Mouse (Mus musculus) intestine, postnatal 0 days (tissue): Measurements from ENCODE around the gene Smap1. TPM values are rescaled to one million over a fixed set of nuclear protein-coding genes. Genes with fewer than 3 reads are reported as not detected.

ENCODE experiments used
- ATAC-seq: fragments of 200-750 bp; cut with Nextera tagmentation; 2 replicates; pipeline ENCODE4 v1.8.0; 2017; ENCODE audit warnings: mild to moderate bottlenecking, moderate TSS enrichment, moderate library complexity
- H3K27ac ChIP-seq: fragments of 300-500 bp; sonication (generic); 2 replicates; pipeline ENCODE4 v1.5.1; 2014; ENCODE audit warnings: mild to moderate bottlenecking, low read depth, low read length, moderate library complexity
- H3K27me3 ChIP-seq: fragments of 300-500 bp; sonication (generic); replicated peaks from 2 replicates; pipeline ENCODE4 v1.6.1; 2014; ENCODE audit warnings: low read length, mixed read lengths; ENCODE audit not compliant: control insufficient read depth, insufficient read depth
- H3K36me3 ChIP-seq: fragments of 300-500 bp; sonication (generic); 2 replicates; pipeline ENCODE4 v1.6.1; 2014; ENCODE audit warnings: mild to moderate bottlenecking, moderate library complexity; ENCODE audit not compliant: control insufficient read depth, insufficient read depth
- H3K4me1 ChIP-seq: fragments of 300-500 bp; sonication (generic); replicated peaks from 2 replicates; pipeline ENCODE4 v1.6.1; 2014; ENCODE audit warnings: antibody characterized with exemption, low read length, mixed read lengths; ENCODE audit not compliant: control insufficient read depth, insufficient read depth
- H3K4me2 ChIP-seq: fragments of 300-500 bp; sonication (generic); replicated peaks from 2 replicates; pipeline ENCODE4 v1.6.1; 2014; ENCODE audit warnings: low read depth, mild to moderate bottlenecking, moderate library complexity
- H3K4me3 ChIP-seq: fragments of 300-500 bp; sonication (generic); 2 replicates; pipeline ENCODE4 v1.5.1; 2014; ENCODE audit warnings: low read depth, low read length
- H3K9ac ChIP-seq: fragments of 300-500 bp; sonication (generic); 2 replicates; pipeline ENCODE4 v1.6.1; 2014; ENCODE audit warnings: mild to moderate bottlenecking, low read depth, low read length
- H3K9me3 ChIP-seq: fragments of 300-500 bp; sonication (generic); 2 replicates; pipeline ENCODE4 v1.6.1; 2016; ENCODE audit warnings: mixed run types; ENCODE audit not compliant: control insufficient read depth
- CTCF ChIP-seq: sonication (generic); IDR thresholded peaks from 2 replicates; pipeline ENCODE4 v1.5.1; 2016; ENCODE audit warnings: low read depth, mild to moderate bottlenecking, control low read depth, antibody characterized with exemption, moderate library complexity
- WGBS: fragments of 180-500 bp; shearing (Covaris S2); extraction: QIAGEN DNeasy Blood & Tissue Kit; methylation state at CpG from one replicate; pipeline ENCODE4 v1.1.7; 2014; 5-methylcytosine and 5-hydroxymethylcytosine counted together
- polyA plus RNA-seq: library from polyadenylated mRNA; unstranded; fragments of >200 nt; fragmentation: Nextera tagmentation; extraction: Ambion mirVana; gene quantifications from 2 replicates; pipeline ENCODE4 v1.2.1, GENCODE M21; 2015

Gene Smap1
- polyA plus RNA-seq, 1 experiment from 2014 or later = 54.7 TPM

- Histone ChIP-seq H3K4me3 (no peak overlapping the region), H3K4me2 (no peak overlapping the region), H3K36me3 (peaks cover 30% of the 10 kb centered on the region), H3K27ac (no peak overlapping the region), H3K27me3 (no peaks in the 10 kb centered on the region), H3K4me1 (no peaks in the 10 kb centered on the region), H3K9ac (no peak overlapping the region), H3K9me3 (no peaks in the 10 kb centered on the region)
- WGBS = 94% methylated on average over 10 of the region's 10 CpGs
- TF ChIP-seq CTCF = no peak
- no peak for ATAC-seq
Observed at GRCm38 (mm10) chr1:23845007-23845406, 77.1 kb downstream of the Smap1 start.

GRCm38 (mm10) chr1:23843790-23844189 is 78.3 kb downstream of the Smap1 start:
- WGBS = 72% methylated on average over 7 of the region's 7 CpGs
- H3K4me1 ChIP-seq = no peaks in the 10 kb centered on the region
- TF ChIP-seq CTCF = no peak

GRCm38 (mm10) chr1:23842629-23843028 is 79.5 kb downstream of the Smap1 start:
- H3K27me3 ChIP-seq = no peaks in the 10 kb centered on the region
- ATAC-seq = no peak
- H3K4me3 ChIP-seq = no peak overlapping the region
- 73% methylated on average over 3 of the region's 3 CpGs for WGBS
- no peaks in the 10 kb centered on the region for H3K4me1 ChIP-seq
- TF ChIP-seq CTCF = no peak
- H3K4me2 ChIP-seq = no peak overlapping the region
- no peak overlapping the region for H3K9ac ChIP-seq
- H3K9me3 ChIP-seq = no peaks in the 10 kb centered on the region
- H3K27ac ChIP-seq = no peak overlapping the region
- H3K36me3 ChIP-seq = peaks cover 20% of the 10 kb centered on the region

More at GRCm38 (mm10) chr1:23843790-23844189, 78.3 kb downstream of the Smap1 start:
- no peak overlapping the region for H3K9ac ChIP-seq
- ATAC-seq = no peak
- H3K4me2 ChIP-seq = no peak overlapping the region
- no peaks in the 10 kb centered on the region for H3K9me3 ChIP-seq
- H3K4me3 ChIP-seq = no peak overlapping the region
- H3K36me3 ChIP-seq = peaks cover 27% of the 10 kb centered on the region
- H3K27ac ChIP-seq = no peak overlapping the region
- H3K27me3 ChIP-seq = no peaks in the 10 kb centered on the region

GRCm38 (mm10) chr1:23840924-23841323 is 81.2 kb downstream of the Smap1 start:
- H3K4me2 ChIP-seq = no peak overlapping the region
- no peaks in the 10 kb centered on the region for H3K27me3 ChIP-seq
- no peak for TF ChIP-seq CTCF
- no peak overlapping the region for H3K9ac ChIP-seq
- no peaks in the 10 kb centered on the region for H3K4me1 ChIP-seq
- H3K4me3 ChIP-seq = no peak overlapping the region
- ATAC-seq = no peak
- H3K27ac ChIP-seq = no peak overlapping the region
- H3K9me3 ChIP-seq = no peaks in the 10 kb centered on the region
- H3K36me3 ChIP-seq = peaks cover 14% of the 10 kb centered on the region

- Histone ChIP-seq H3K36me3 (no peaks in the 10 kb centered on the region), H3K27me3 (no peaks in the 10 kb centered on the region), H3K27ac (no peak overlapping the region), H3K4me1 (no peaks in the 10 kb centered on the region), H3K9ac (no peak overlapping the region), H3K4me2 (no peak overlapping the region), H3K4me3 (no peak overlapping the region), H3K9me3 (no peaks in the 10 kb centered on the region)
- 58% methylated on average over 4 of the region's 4 CpGs for WGBS
- no peak for ATAC-seq
- no peak for TF ChIP-seq CTCF
Observed at GRCm38 (mm10) chr1:23836630-23837029, 85.5 kb downstream of the Smap1 start.

- no peaks in the 10 kb centered on the region for H3K36me3 ChIP-seq
- H3K4me2 ChIP-seq = no peak overlapping the region
- TF ChIP-seq CTCF = no peak
- H3K4me1 ChIP-seq = no peaks in the 10 kb centered on the region
- no peak overlapping the region for H3K27ac ChIP-seq
- H3K4me3 ChIP-seq = no peak overlapping the region
- no peak overlapping the region for H3K9ac ChIP-seq
- ATAC-seq = no peak
- H3K27me3 ChIP-seq = no peaks in the 10 kb centered on the region
- no peaks in the 10 kb centered on the region for H3K9me3 ChIP-seq
- WGBS = 58% methylated on average over 9 of the region's 9 CpGs
Observed at GRCm38 (mm10) chr1:23834819-23835218, 87.3 kb downstream of the Smap1 start.

- no peaks in the 10 kb centered on the region for H3K36me3 ChIP-seq
- no peak overlapping the region for H3K27ac ChIP-seq
- no peaks in the 10 kb centered on the region for H3K27me3 ChIP-seq
- no peak overlapping the region for H3K4me2 ChIP-seq
- WGBS = 80% methylated on average over 7 of the region's 7 CpGs
- no peaks in the 10 kb centered on the region for H3K4me1 ChIP-seq
- no peak for TF ChIP-seq CTCF
- H3K4me3 ChIP-seq = no peak overlapping the region
- ATAC-seq = no peak
- H3K9ac ChIP-seq = no peak overlapping the region
- no peaks in the 10 kb centered on the region for H3K9me3 ChIP-seq
Observed at GRCm38 (mm10) chr1:23834246-23834645, 87.9 kb downstream of the Smap1 start.
